Mouse (Mus musculus) embryonic fibroblast, embryonic 13.5 days (primary cell): ENCODE results near the gene Pdyn.

Experiments
- CTCF ChIP-seq: IDR thresholded peaks from 2 replicates; pipeline ENCODE4 v1.5.1; 2011; ENCODE audit warnings: mild to moderate bottlenecking, control low read depth, low read length, moderate library complexity, borderline replicate concordance; ENCODE audit not compliant: insufficient read depth
- POLR2A ChIP-seq: IDR thresholded peaks from 2 replicates; pipeline ENCODE4 v1.6.1; 2011; ENCODE audit warnings: low read depth, mild to moderate bottlenecking, control low read depth, low read length, moderate library complexity

- TF ChIP-seq CTCF: no peak
- no peak for TF ChIP-seq POLR2A
These were observed 9.9 kb downstream of the Pdyn start for GRCm38 (mm10) chr2:129689694-129690093.
